Mouse (Mus musculus): ENCODE data around the gene Rpgrip1l. TPM values are rescaled to one million over a fixed set of nuclear protein-coding genes. Genes with fewer than 3 reads are reported as not detected.
A peak's percentile ranks its signal among the peaks of the same experiment; 100 is the strongest.

Rpgrip1l gene
- polyA plus RNA-seq, 1 experiment from 2014 or later: 14.2 TPM

- Histone ChIP-seq H3K9ac (no peak overlapping the region), H3K27ac (no peak overlapping the region), H3K4me2 (replicated peaks) (no peak overlapping the region), H3K4me3 (replicated peaks; ENCODE audit: low read length) (no peak overlapping the region), H3K36me3 (replicated peaks; ENCODE audit: control insufficient read depth, insufficient read depth) (no peaks in the 10 kb centered on the region), H3K27me3 (ENCODE audit: control insufficient read depth, insufficient read depth, low read length) (peaks cover 25% of the 10 kb centered on the region; the same call in 1 of the 2 replicates), H3K9me3 (ENCODE audit: control insufficient read depth, low read length) (peaks cover 13% of the 10 kb centered on the region), H3K4me1 (replicated peaks; ENCODE audit: control insufficient read depth, insufficient read depth, low read length) (no peaks in the 10 kb centered on the region)
- ATAC-seq (ENCODE audit: low FRiP score): no peak
- no peak for DNase-seq (ENCODE audit: low spot score)
- WGBS: 85% methylated on average over 9 of the region's 11 CpGs
These were observed 124.9 kb downstream of the Rpgrip1l start for GRCm38 (mm10) chr8:91188152-91188551.

- Histone ChIP-seq H3K9me3 (ENCODE audit: control insufficient read depth, low read length) (peaks cover 13% of the 10 kb centered on the region), H3K4me3 (replicated peaks; ENCODE audit: low read length) (no peak overlapping the region), H3K27ac (no peak overlapping the region), H3K4me1 (replicated peaks; ENCODE audit: control insufficient read depth, insufficient read depth, low read length) (no peaks in the 10 kb centered on the region), H3K27me3 (ENCODE audit: control insufficient read depth, insufficient read depth, low read length) (peaks cover 21% of the 10 kb centered on the region; the same call in 1 of the 2 replicates), H3K36me3 (replicated peaks; ENCODE audit: control insufficient read depth, insufficient read depth) (no peaks in the 10 kb centered on the region), H3K9ac (no peak overlapping the region), H3K4me2 (replicated peaks) (no peak overlapping the region)
- ATAC-seq (ENCODE audit: low FRiP score) (no peak), DNase-seq (ENCODE audit: low spot score) (no peak)
- WGBS: 85% methylated on average over 12 of the region's 12 CpGs
These were observed 126.7 kb downstream of the Rpgrip1l start for GRCm38 (mm10) chr8:91186372-91186771.

- Histone ChIP-seq H3K9me3 (ENCODE audit: control insufficient read depth, low read length) (no peaks in the 10 kb centered on the region), H3K36me3 (replicated peaks; ENCODE audit: control insufficient read depth, insufficient read depth) (no peaks in the 10 kb centered on the region), H3K4me1 (replicated peaks; ENCODE audit: control insufficient read depth, insufficient read depth, low read length) (no peaks in the 10 kb centered on the region), H3K27me3 (ENCODE audit: control insufficient read depth, insufficient read depth, low read length) (no peaks in the 10 kb centered on the region), H3K27ac (no peak overlapping the region), H3K4me2 (replicated peaks) (no peak overlapping the region), H3K4me3 (replicated peaks; ENCODE audit: low read length) (no peak overlapping the region), H3K9ac (no peak overlapping the region)
- 50% methylated on average over 1 of the region's 1 CpGs for WGBS
- ATAC-seq (ENCODE audit: low FRiP score): no peak
- DNase-seq (ENCODE audit: low spot score): no peak
These were observed 135.4 kb downstream of the Rpgrip1l start for GRCm38 (mm10) chr8:91177708-91178107.

- WGBS: 60% methylated on average over 14 of the region's 14 CpGs
- H3K4me3 ChIP-seq (replicated peaks; ENCODE audit: low read length): no peak overlapping the region
- peaks cover 9% of the 10 kb centered on the region for H3K4me1 ChIP-seq (replicated peaks; ENCODE audit: control insufficient read depth, insufficient read depth, low read length)
- no peak for DNase-seq (ENCODE audit: low spot score)
- ATAC-seq (ENCODE audit: low FRiP score): no peak
- H3K27ac ChIP-seq: no peak overlapping the region
- H3K9me3 ChIP-seq (ENCODE audit: control insufficient read depth, low read length): no peaks in the 10 kb centered on the region
- no peak overlapping the region for H3K4me2 ChIP-seq (replicated peaks)
- no peaks in the 10 kb centered on the region for H3K36me3 ChIP-seq (replicated peaks; ENCODE audit: control insufficient read depth, insufficient read depth)
- no peaks in the 10 kb centered on the region for H3K27me3 ChIP-seq (ENCODE audit: control insufficient read depth, insufficient read depth, low read length)
- no peak overlapping the region for H3K9ac ChIP-seq
These were observed 136.9 kb downstream of the Rpgrip1l start for GRCm38 (mm10) chr8:91176176-91176575.

- Histone ChIP-seq H3K27me3 (ENCODE audit: control insufficient read depth, insufficient read depth, low read length) (no peaks in the 10 kb centered on the region), H3K27ac (peak overlapping the region; percentile 26), H3K36me3 (replicated peaks; ENCODE audit: control insufficient read depth, insufficient read depth) (no peaks in the 10 kb centered on the region), H3K9ac (no peak overlapping the region), H3K9me3 (ENCODE audit: control insufficient read depth, low read length) (no peaks in the 10 kb centered on the region), H3K4me1 (replicated peaks; ENCODE audit: control insufficient read depth, insufficient read depth, low read length) (peaks cover 18% of the 10 kb centered on the region), H3K4me3 (replicated peaks; ENCODE audit: low read length) (no peak overlapping the region), H3K4me2 (replicated peaks) (0 out of 2 replicates have a peak overlapping the region, but pooled peaks have one; percentile 45)
- peak; percentile 53 for ATAC-seq (ENCODE audit: low FRiP score)
- WGBS: 20% methylated on average over 13 of the region's 13 CpGs
- no peak for DNase-seq (ENCODE audit: low spot score)
These were observed 141.5 kb downstream of the Rpgrip1l start for GRCm38 (mm10) chr8:91171605-91172004.

GRCm38 (mm10) chr8:91170914-91171313 is 142.1 kb downstream of the Rpgrip1l start:
- 0 out of 2 replicates have a peak overlapping the region, but pooled peaks have one; percentile 39 for H3K27ac ChIP-seq
- ATAC-seq (ENCODE audit: low FRiP score): 0 out of 2 replicates have a peak, but pooled peaks have one; percentile 55

GRCm38 (mm10) chr8:91170152-91170551 is 142.9 kb downstream of the Rpgrip1l start:
- H3K4me2 ChIP-seq (replicated peaks): no peak overlapping the region
- H3K27me3 ChIP-seq (ENCODE audit: control insufficient read depth, insufficient read depth, low read length): no peaks in the 10 kb centered on the region
- ATAC-seq (ENCODE audit: low FRiP score): no peak
- no peaks in the 10 kb centered on the region for H3K36me3 ChIP-seq (replicated peaks; ENCODE audit: control insufficient read depth, insufficient read depth)
- H3K27ac ChIP-seq: peak overlapping the region; percentile 39; the same call in 1 of the 2 replicates
- no peak overlapping the region for H3K4me3 ChIP-seq (replicated peaks; ENCODE audit: low read length)
- H3K9me3 ChIP-seq (ENCODE audit: control insufficient read depth, low read length): peaks cover 3% of the 10 kb centered on the region; the same call in 1 of the 2 replicates
- WGBS: 84% methylated on average over 6 of the region's 6 CpGs
- no peak for DNase-seq (ENCODE audit: low spot score)
- H3K9ac ChIP-seq: no peak overlapping the region
- H3K4me1 ChIP-seq (replicated peaks; ENCODE audit: control insufficient read depth, insufficient read depth, low read length): peaks cover 18% of the 10 kb centered on the region

More at GRCm38 (mm10) chr8:91170914-91171313, 142.1 kb downstream of the Rpgrip1l start:
- 14% methylated on average over 14 of the region's 14 CpGs for WGBS
- peak; percentile 57 for DNase-seq (ENCODE audit: low spot score)
- Histone ChIP-seq H3K4me1 (replicated peaks; ENCODE audit: control insufficient read depth, insufficient read depth, low read length) (peaks cover 18% of the 10 kb centered on the region), H3K9ac (no peak overlapping the region), H3K36me3 (replicated peaks; ENCODE audit: control insufficient read depth, insufficient read depth) (no peaks in the 10 kb centered on the region), H3K27me3 (ENCODE audit: control insufficient read depth, insufficient read depth, low read length) (no peaks in the 10 kb centered on the region), H3K9me3 (ENCODE audit: control insufficient read depth, low read length) (no peaks in the 10 kb centered on the region), H3K4me2 (replicated peaks) (peak overlapping the region; percentile 45), H3K4me3 (replicated peaks; ENCODE audit: low read length) (no peak overlapping the region)

Other genes starting within 250 kb of the Rpgrip1l start
- 24.7 and 28.4 TPM in 2 replicates for gene Rbl2, start 243.2 kb downstream of the Rpgrip1l start, polyA plus RNA-seq (2014; fragmentation: Nextera tagmentation; extraction: Ambion mirVana)
- 118 and 139 TPM in 2 replicates for gene Aktip, start 113.3 kb downstream of the Rpgrip1l start, polyA plus RNA-seq (2014; fragmentation: Nextera tagmentation; extraction: Ambion mirVana)
- 149 and 180 TPM in 2 replicates for gene Fto, start 263 bp upstream of the Rpgrip1l start, polyA plus RNA-seq (2014; fragmentation: Nextera tagmentation; extraction: Ambion mirVana)